Mouse (Mus musculus): ENCODE data around the gene Psme2. TPM values are rescaled to one million over a fixed set of nuclear protein-coding genes. Genes with fewer than 3 reads are reported as not detected.

The Psme2 gene
- polyA plus RNA-seq, 1 experiment from 2014 or later = 222 TPM

Other genes starting within 250 kb of the Psme2 start
- gene Dhrs4, start 112.4 kb downstream of the Psme2 start, polyA plus RNA-seq (2014; fragmentation: Nextera tagmentation; extraction: Ambion mirVana) = 26.0 and 36.5 TPM in 2 replicates
- 10.1 and 14.0 TPM in 2 replicates for gene Carmil3, start 100.5 kb downstream of the Psme2 start, polyA plus RNA-seq (2014; fragmentation: Nextera tagmentation; extraction: Ambion mirVana)
- gene Cpne6, start 80.7 kb downstream of the Psme2 start, polyA plus RNA-seq (2014; fragmentation: Nextera tagmentation; extraction: Ambion mirVana) = 1.3 and 1.6 TPM in 2 replicates
- gene Nrl, start 66.1 kb downstream of the Psme2 start, polyA plus RNA-seq (2014; fragmentation: Nextera tagmentation; extraction: Ambion mirVana) = 0.15 and 0.20 TPM in 2 replicates
- gene Pck2, start 50.8 kb downstream of the Psme2 start, polyA plus RNA-seq (2014; fragmentation: Nextera tagmentation; extraction: Ambion mirVana) = 11.3 and 12.6 TPM in 2 replicates
- gene Dcaf11, start 31.1 kb downstream of the Psme2 start, polyA plus RNA-seq (2014; fragmentation: Nextera tagmentation; extraction: Ambion mirVana) = 81.5 and 85.4 TPM in 2 replicates
- gene A730061H03Rik, start 30.7 kb downstream of the Psme2 start, polyA plus RNA-seq (2014; fragmentation: Nextera tagmentation; extraction: Ambion mirVana) = 0.52 TPM in 1 of 2 replicates, not detected in the other
- gene Fitm1, start 15.5 kb downstream of the Psme2 start, polyA plus RNA-seq (2014; fragmentation: Nextera tagmentation; extraction: Ambion mirVana) = 0.77 and 1.8 TPM in 2 replicates
- 126 TPM in 2 replicates for gene Psme1, start 13.0 kb downstream of the Psme2 start, polyA plus RNA-seq (2014; fragmentation: Nextera tagmentation; extraction: Ambion mirVana)
- 6.4 and 8.5 TPM in 2 replicates for gene Emc9, start 5.8 kb downstream of the Psme2 start, polyA plus RNA-seq (2014; fragmentation: Nextera tagmentation; extraction: Ambion mirVana)
- 10.6 and 12.1 TPM in 2 replicates for gene Rnf31, start 595 bp upstream of the Psme2 start, polyA plus RNA-seq (2014; fragmentation: Nextera tagmentation; extraction: Ambion mirVana)
- gene Irf9, start 12.5 kb upstream of the Psme2 start, polyA plus RNA-seq (2014; fragmentation: Nextera tagmentation; extraction: Ambion mirVana) = 6.9 and 7.6 TPM in 2 replicates
- 8.2 and 8.8 TPM in 2 replicates for gene Rec8, start 26.9 kb upstream of the Psme2 start, polyA plus RNA-seq (2014; fragmentation: Nextera tagmentation; extraction: Ambion mirVana)
- 71.2 and 73.1 TPM in 2 replicates for gene Ipo4, start 44.8 kb upstream of the Psme2 start, polyA plus RNA-seq (2014; fragmentation: Nextera tagmentation; extraction: Ambion mirVana)
- 1.7 and 4.0 TPM in 2 replicates for gene Gm49378, start 46.8 kb upstream of the Psme2 start, polyA plus RNA-seq (2014; fragmentation: Nextera tagmentation; extraction: Ambion mirVana)
- gene Tm9sf1, start 52.7 kb upstream of the Psme2 start, polyA plus RNA-seq (2014; fragmentation: Nextera tagmentation; extraction: Ambion mirVana) = 60.2 and 61.9 TPM in 2 replicates
- gene Tssk4, start 59.1 kb upstream of the Psme2 start, polyA plus RNA-seq (2014; fragmentation: Nextera tagmentation; extraction: Ambion mirVana) = 0.38 and 0.48 TPM in 2 replicates
- 67.7 and 70.2 TPM in 2 replicates for gene Mdp1, start 69.4 kb upstream of the Psme2 start, polyA plus RNA-seq (2014; fragmentation: Nextera tagmentation; extraction: Ambion mirVana)
- 54.6 and 58.8 TPM in 2 replicates for gene Gmpr2, start 80.8 kb upstream of the Psme2 start, polyA plus RNA-seq (2014; fragmentation: Nextera tagmentation; extraction: Ambion mirVana)
- 596 and 597 TPM in 2 replicates for gene Nedd8, start 81.0 kb upstream of the Psme2 start, polyA plus RNA-seq (2014; fragmentation: Nextera tagmentation; extraction: Ambion mirVana)
- 52.7 and 63.1 TPM in 2 replicates for gene Tinf2, start 90.7 kb upstream of the Psme2 start, polyA plus RNA-seq (2014; fragmentation: Nextera tagmentation; extraction: Ambion mirVana)
- gene Tgm1, start 122.8 kb upstream of the Psme2 start, polyA plus RNA-seq (2014; fragmentation: Nextera tagmentation; extraction: Ambion mirVana) = 0.36 and 0.49 TPM in 2 replicates
- 25.3 and 27.4 TPM in 2 replicates for gene Rabggta, start 131.2 kb upstream of the Psme2 start, polyA plus RNA-seq (2014; fragmentation: Nextera tagmentation; extraction: Ambion mirVana)
- gene Dhrs1, start 154.6 kb upstream of the Psme2 start, polyA plus RNA-seq (2014; fragmentation: Nextera tagmentation; extraction: Ambion mirVana) = 68.6 and 72.1 TPM in 2 replicates
- 47.0 and 47.6 TPM in 2 replicates for gene Nop9, start 154.6 kb upstream of the Psme2 start, polyA plus RNA-seq (2014; fragmentation: Nextera tagmentation; extraction: Ambion mirVana)
- 0.33 TPM in 1 of 2 replicates, not detected in the other for gene Cideb, start 167.3 kb upstream of the Psme2 start, polyA plus RNA-seq (2014; fragmentation: Nextera tagmentation; extraction: Ambion mirVana)
- gene Ltb4r2, start 170.3 kb upstream of the Psme2 start, polyA plus RNA-seq (2014; fragmentation: Nextera tagmentation; extraction: Ambion mirVana) = 0.28 and 0.62 TPM in 2 replicates
- 0.14 TPM in 1 of 2 replicates, not detected in the other for gene Ltb4r1, start 174.8 kb upstream of the Psme2 start, polyA plus RNA-seq (2014; fragmentation: Nextera tagmentation; extraction: Ambion mirVana)
- 6.6 and 7.6 TPM in 2 replicates for gene Adcy4, start 193.0 kb upstream of the Psme2 start, polyA plus RNA-seq (2014; fragmentation: Nextera tagmentation; extraction: Ambion mirVana)
- 11.0 and 12.9 TPM in 2 replicates for gene Ripk3, start 197.8 kb upstream of the Psme2 start, polyA plus RNA-seq (2014; fragmentation: Nextera tagmentation; extraction: Ambion mirVana)
- 19.5 and 25.5 TPM in 2 replicates for gene Nfatc4, start 232.0 kb upstream of the Psme2 start, polyA plus RNA-seq (2014; fragmentation: Nextera tagmentation; extraction: Ambion mirVana)

Measured in hindbrain, embryonic 11.5 days (tissue).